Mouse (Mus musculus) embryonic fibroblast, embryonic 13.5 days (primary cell): ENCODE results near the gene Sapcd2. TPM values are rescaled to one million over a fixed set of nuclear protein-coding genes. Genes with fewer than 3 reads are reported as not detected.
"Not testable (repeated sequence)": the region's sequence is repeated elsewhere in the genome, so short reads cannot be mapped to it uniquely, and the experiment has no call there.

ENCODE experiments used
- H3K27ac ChIP-seq: 2 replicates; pipeline ENCODE4 v1.5.1; 2012; ENCODE audit warnings: low read length, control low read depth, inconsistent platforms; ENCODE audit not compliant: insufficient read depth
- H3K4me1 ChIP-seq: 2 replicates; pipeline ENCODE4 v1.6.1; 2011; ENCODE audit warnings: low read length; ENCODE audit not compliant: control insufficient read depth, insufficient read depth
- H3K4me3 ChIP-seq: 2 replicates; pipeline ENCODE4 v1.5.1; 2011; ENCODE audit warnings: mild to moderate bottlenecking, control low read depth, low read length; ENCODE audit not compliant: insufficient read depth
- CTCF ChIP-seq: IDR thresholded peaks from 2 replicates; pipeline ENCODE4 v1.5.1; 2011; ENCODE audit warnings: mild to moderate bottlenecking, control low read depth, low read length, moderate library complexity, borderline replicate concordance; ENCODE audit not compliant: insufficient read depth
- POLR2A ChIP-seq: IDR thresholded peaks from 2 replicates; pipeline ENCODE4 v1.6.1; 2011; ENCODE audit warnings: low read depth, mild to moderate bottlenecking, control low read depth, low read length, moderate library complexity
- polyA plus RNA-seq: library from polyadenylated mRNA; stranded (reverse); fragments of >200 nt; gene quantifications from 2 replicates; pipeline ENCODE4 v1.2.4, GENCODE M21; 2011; ENCODE audit warnings: low read depth; ENCODE audit not compliant: missing spikeins, insufficient read length

Gene Sapcd2
- polyA plus RNA-seq, 1 experiment, result 5.2 TPM

GRCm38 (mm10) chr2:25398065-25398464 is 25.9 kb downstream of the Sapcd2 start:
- Histone ChIP-seq H3K4me3 (no peak overlapping the region), H3K27ac (no peak overlapping the region), H3K4me1 (peaks cover 9% of the 10 kb centered on the region)
- TF ChIP-seq POLR2A (no peak), CTCF (no peak)

DNA sequence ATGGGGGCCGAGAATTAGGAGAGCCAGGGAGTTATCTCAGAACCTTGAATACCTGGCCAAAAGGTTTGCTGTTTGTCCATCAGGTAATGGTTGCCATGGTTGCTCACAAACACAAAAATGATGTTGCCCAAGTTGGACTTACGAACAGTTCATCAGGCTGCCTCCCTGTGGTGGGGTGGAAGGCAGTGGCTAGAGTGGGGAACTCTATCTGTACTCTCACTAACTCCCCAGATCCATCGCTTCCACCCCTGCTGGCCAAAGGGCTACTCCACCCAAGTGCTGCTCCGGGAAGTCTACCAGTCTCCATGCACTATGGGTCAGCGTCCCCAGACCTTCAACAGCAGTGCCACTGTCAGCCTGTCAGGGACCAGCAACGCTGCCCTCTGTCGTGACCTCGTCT is 26.9 kb downstream of the Sapcd2 start, which contains the start of gene Npdc1:
TSS of gene Npdc1 (plus strand) at position 301 of the 400 bp plus-strand sequence.
- Histone ChIP-seq H3K4me3 (no peak within 1 kb of the TSS), H3K27ac (no peak within 1 kb of the TSS), H3K4me1 (peaks cover 9% of the 10 kb centered on the region)
- TF ChIP-seq CTCF (no peak), POLR2A (no peak)

GRCm38 (mm10) chr2:25400291-25400690 is 28.2 kb downstream of the Sapcd2 start:
- no peak overlapping the region for H3K27ac ChIP-seq
- H3K4me3 ChIP-seq, result no peak overlapping the region
- no peaks in the 10 kb centered on the region for H3K4me1 ChIP-seq
- TF ChIP-seq CTCF (no peak), POLR2A (no peak)

DNA sequence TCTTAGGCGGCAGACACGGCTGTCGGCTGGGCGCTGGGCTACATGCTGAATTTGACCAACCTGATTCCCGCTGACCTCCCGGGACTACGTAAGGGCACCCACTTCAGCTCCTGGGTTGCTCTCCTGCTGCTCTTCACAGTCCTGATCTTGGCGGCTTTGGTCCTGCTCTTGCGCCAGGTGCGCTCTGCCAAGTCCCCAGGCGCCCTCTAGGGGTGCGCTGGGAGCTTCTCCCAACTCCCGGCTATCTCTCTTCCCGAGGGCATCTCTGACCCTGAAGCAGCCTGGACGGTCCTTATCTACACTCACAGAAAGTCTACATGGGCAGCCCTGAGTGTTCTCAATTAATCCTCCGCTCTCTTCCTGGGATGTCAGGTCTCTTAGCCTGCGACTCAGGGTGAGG is 28.6 kb downstream of the Sapcd2 start:
- H3K4me3 ChIP-seq, result no peak overlapping the region
- TF ChIP-seq POLR2A, result no peak
- peak; percentile 53; the same call in 1 of the 2 replicates for TF ChIP-seq CTCF
- H3K4me1 ChIP-seq, result no peaks in the 10 kb centered on the region
- H3K27ac ChIP-seq, result no peak overlapping the region

- Histone ChIP-seq H3K4me1 (no peaks in the 10 kb centered on the region), H3K27ac (no peak overlapping the region), H3K4me3 (peak overlapping the region; percentile 82)
- TF ChIP-seq POLR2A, result no peak
- TF ChIP-seq CTCF, result peak; percentile 63; the same call in 1 of the 2 replicates
Measured at GRCm38 (mm10) chr2:25402377-25402971, 30.4 kb downstream of the Sapcd2 start.

DNA sequence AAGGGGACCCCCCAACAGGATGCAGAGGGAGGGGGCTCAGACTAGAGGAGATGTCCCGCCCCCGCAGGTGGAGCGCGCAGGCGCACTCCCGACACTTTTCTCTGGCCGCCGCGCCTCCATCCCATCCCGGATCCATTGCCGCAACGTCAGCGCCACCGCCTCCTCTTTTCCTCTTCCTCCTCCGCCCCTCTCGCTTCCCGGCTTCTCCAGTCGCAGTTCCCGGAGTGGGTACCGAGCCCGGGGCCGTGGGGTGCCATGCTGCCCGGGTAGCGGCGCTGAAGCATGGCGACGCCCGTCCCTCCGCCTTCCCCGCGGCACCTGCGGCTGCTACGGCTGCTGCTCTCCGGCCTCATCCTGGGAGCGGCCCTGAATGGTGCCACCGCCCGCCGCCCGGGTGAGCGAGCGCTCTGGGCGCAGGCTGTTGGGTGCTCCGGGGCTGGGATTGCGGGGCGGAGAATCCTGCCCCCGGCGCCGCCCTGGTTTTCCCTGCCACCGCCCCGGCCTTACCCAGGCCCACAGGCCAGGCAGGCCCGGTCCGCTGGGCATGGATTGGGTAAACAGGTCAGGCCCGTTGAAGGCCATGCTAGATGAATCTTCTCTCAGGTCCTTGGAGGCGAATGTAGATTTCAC is 31.0 kb downstream of the Sapcd2 start:
- Histone ChIP-seq H3K4me3 (peak overlapping the region; percentile 82), H3K27ac (no peak overlapping the region), H3K4me1 (no peaks in the 10 kb centered on the region)
- TF ChIP-seq POLR2A, result peak; percentile 70
- TF ChIP-seq CTCF, result no peak

GRCm38 (mm10) chr2:25403994-25404393 is 31.9 kb downstream of the Sapcd2 start:
- H3K4me3 ChIP-seq, result peak overlapping the region; percentile 82; the same call in 1 of the 2 replicates
- TF ChIP-seq POLR2A (no peak), CTCF (no peak)

DNA sequence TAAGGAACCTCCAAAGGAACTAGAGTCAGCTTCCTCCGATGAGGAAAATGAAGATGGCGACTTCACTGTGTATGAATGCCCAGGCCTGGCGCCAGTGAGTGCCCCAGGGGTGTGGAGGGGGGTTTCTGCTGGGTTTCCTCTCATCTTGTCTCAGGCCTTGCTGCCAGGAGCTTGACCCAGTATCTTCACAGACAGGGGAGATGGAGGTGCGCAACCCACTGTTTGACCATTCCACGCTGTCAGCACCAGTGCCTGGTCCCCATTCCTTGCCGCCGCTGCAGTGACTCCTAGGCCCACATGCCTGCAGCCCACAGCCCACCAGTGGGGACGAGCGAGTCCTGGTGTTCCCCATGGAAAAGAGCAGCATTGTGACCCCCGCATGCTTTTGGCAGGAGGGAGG is 36.8 kb downstream of the Sapcd2 start:
- Histone ChIP-seq H3K27ac (no peak overlapping the region), H3K4me1 (no peaks in the 10 kb centered on the region), H3K4me3 (no peak overlapping the region)
- TF ChIP-seq POLR2A (no peak), CTCF (no peak)

More at GRCm38 (mm10) chr2:25403994-25404393, 31.9 kb downstream of the Sapcd2 start:
- no peak overlapping the region for H3K27ac ChIP-seq
- no peaks in the 10 kb centered on the region for H3K4me1 ChIP-seq

- not testable (repeated sequence) for H3K4me1 ChIP-seq, H3K4me3 ChIP-seq, H3K27ac ChIP-seq
Measured at GRCm38 (mm10) chr2:25413436-25413835, 41.3 kb downstream of the Sapcd2 start.

DNA sequence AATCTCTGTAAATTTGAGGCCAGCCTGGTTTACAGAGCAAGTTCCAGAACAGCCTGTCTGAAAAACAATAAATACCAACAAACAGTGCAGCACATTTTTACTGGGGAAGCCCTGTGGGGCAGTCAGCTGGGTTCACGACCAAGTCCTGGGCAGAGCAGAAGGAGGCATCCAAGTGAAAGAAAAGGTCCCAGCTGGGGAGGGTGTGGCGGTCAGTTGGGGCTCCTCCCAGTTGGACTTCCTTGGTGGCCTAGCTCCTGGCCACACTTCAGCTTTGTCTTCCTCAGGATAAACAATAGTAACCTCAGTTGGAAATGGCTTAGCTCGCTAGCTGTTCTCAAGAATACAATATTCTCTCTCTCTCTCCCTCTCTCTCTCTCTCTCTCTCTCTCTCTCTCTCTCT is 45.3 kb downstream of the Sapcd2 start:
- Histone ChIP-seq H3K27ac (no peak overlapping the region), H3K4me3 (no peak overlapping the region), H3K4me1 (no peaks in the 10 kb centered on the region)
- TF ChIP-seq CTCF (no peak), POLR2A (no peak)

DNA sequence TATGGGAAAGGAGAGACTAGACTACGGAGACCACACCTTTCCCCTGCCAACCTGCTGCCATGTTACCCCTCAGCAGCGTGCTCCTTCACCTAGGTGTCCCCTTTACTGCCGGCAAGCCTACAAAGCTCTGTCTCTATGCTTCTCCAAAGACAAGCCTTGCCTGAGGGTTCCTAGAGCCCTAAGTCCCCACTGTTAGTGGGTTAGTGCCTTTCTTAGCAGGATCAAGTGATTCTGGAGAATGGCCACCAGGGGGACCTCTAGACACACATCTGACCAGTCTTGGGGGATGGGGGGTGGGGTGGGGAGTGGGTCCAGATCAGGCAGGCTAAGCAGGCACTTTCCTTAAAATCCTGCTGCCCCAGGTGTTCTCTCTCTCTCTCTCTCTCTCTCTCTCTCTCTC is 49.8 kb downstream of the Sapcd2 start:
- TF ChIP-seq CTCF (no peak), POLR2A (no peak)
- Histone ChIP-seq H3K27ac (no peak overlapping the region), H3K4me1 (no peaks in the 10 kb centered on the region), H3K4me3 (no peak overlapping the region)
